Mouse (Mus musculus) A20 (cell line): ENCODE measurements around the gene Zdhhc1.

Experiments
- DNase-seq: peaks from one replicate; pipeline ENCODE4 v3.0.0-alpha.2; 2011; ENCODE audit warnings: low read depth, low spot score

Zdhhc1 gene

DNA sequence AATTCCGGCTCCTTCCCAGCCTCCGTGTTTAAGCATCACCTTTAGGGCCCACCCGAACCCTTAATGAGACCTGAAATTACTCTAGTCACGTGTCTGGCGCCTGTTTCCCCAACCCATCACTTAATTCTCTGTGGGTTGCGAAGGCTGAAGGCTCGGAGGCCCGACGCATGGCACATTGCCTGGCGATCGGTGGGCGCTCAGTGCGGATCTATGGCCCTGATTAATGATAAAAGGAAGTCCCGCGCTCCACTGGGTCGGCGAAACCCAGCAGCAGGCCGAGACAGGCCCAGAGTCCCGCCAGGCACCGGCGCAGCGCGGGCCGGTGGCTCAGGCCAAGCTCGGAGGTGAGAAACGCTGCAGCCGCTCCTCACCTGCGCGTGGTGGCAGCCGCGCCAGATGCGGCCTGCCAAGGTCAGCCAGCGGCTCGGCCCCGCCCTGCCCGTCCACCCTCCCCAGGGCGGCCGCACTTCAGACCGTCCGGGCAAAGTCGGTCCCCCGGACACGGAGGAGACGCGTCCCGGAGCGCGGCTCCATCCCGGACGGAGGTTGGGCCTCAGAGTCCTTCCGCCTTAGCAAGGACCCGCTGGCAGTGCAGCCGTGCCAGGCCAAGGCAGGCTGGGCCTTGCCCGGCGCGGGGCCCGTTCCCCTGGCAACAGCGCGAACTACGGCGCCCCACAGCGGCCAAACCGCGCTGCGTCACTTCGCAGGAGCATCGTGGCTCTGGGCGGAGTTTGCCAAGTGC, at the start of gene Zdhhc1:
TSS of gene Zdhhc1 (minus strand) at position 464 of the 742 bp plus-strand sequence.
- peak; percentile 90 for DNase-seq

DNA sequence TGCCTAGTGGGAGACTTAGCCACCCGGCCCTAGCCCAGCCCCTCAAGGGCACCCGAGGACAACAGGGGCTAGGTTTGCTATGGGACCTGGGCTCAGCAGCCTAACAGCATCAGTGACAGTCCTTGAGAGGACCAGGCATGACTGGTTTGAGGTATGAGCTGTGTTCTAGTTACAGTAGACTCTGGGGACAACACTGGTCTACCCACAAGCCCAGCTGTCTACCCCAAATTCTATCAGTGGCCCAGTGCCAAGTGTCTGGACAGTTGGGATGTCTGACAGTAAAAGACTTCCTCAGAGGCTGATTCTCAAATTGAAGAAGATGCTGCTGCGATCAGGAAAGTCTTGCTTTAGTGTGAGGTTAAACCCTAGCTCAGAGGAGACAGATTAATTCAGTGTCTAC, 48.5 kb upstream of the Zdhhc1 start:
- DNase-seq = no peak

DNA sequence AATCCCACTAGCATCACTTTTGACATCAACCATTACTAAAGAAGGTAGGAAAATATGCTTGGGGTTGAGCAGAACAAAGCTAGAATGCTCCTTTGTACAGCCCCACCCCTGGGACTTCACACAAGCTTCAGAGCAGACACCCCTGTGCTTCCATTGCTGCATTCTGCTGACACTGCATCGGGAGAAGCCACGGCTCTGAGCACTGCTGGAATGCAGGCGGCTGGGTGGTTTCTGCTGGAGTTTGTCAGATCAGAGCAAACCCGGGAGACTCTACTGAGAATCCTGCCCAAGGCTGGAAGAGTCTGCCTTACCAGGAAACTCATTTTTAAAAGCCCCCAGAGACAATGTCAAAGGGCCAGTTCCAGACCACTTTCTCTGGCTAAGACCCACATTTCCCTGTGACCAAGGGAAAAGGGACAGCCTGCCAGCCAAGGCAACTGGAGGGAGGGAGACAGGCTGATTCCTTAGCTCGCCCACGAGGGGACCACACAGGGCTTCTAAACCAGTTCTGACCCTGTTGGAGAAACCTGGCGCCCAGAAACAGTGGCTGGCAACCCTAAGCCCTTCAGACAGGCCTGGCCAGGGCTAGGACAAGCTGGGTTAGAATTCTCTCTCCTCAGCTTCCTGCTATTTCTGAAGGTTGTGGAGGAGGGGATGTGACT, 48.0 kb upstream of the Zdhhc1 start:
- DNase-seq = no peak

DNA sequence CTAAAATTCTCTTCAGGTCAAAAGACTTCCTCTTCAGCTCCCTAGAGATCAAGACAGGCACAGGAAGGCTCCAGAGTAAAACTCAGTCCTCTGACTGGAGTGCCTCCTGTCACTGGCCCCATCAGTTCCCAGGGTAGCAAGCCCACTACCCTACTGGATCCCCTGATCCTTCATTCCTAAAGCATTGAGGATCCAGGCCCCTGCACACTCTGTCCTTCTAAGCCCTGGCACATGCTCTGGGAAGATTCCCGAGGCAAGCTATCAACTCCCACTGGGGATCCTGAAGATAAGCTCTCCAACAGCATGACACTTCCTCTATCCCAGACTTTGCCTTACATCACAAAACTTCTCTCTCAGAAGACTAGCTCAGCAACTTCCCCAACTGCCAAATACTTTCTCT, 47.0 kb upstream of the Zdhhc1 start:
- no peak for DNase-seq

DNA sequence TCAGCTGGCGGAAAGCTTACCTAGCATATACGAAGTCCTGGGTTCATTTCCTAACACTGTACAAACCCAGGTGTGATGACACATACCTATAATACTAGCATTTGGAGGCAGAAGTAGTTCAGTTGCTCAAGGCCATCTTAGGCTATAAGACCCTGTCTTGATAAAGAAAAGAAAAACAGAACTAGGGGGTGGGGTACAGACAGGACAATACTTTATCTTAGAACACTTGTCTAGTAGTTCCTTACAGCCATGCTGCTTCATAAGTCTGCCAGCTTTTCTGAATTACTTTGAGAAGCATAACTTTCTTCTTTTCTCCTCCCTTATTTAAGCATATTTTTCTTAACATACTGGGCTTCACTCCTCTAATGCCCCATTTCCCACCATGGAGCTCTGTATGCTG, 46.1 kb upstream of the Zdhhc1 start:
- no peak for DNase-seq

DNA sequence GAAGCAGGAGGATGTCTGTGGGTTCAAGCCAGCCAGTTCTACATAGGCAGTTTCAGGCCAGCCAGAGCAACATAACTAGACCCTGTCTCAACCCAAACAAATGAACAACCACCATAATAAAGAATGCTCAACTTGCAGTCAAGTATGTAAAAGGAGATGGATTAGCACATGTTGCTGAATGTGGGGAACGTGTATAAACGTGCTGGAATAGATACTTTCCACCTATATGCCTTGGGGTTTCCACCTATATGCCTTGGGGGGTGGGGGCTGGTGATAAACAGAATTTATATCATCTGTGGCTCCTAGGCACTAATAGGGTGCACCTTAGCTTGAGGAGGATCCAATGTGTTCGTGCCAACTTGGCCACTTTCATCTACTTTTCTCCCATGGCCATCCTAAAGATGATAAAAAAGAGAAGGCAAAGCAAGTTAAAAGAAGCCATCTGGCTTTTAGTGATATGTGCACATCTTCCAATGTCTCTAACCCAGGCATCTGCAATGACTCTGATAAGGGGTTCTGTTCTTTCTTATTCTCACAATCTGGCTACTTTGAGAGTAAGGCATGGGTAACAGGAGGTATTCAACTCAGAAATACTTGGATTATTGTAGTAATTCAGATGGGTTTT, 45.4 kb upstream of the Zdhhc1 start:
- no peak for DNase-seq

DNA sequence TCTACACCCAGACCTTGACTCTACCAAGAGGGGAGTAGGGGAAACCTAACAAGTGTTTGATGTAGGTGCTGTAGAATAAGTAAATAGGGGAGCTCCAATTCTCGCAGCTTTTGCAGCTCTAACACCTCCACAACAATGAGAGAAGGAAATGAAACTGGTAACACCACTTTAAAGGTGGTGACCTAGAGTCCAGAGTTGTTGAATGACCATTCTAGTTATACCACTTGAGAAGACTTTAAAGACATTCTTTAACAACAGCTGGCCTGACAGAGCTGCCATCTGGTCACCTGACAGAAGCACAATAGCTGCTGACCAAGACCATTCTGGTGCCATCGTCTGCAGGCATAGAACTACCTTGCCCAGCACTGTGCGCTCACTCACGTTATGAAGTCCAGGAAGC, 42.2 kb upstream of the Zdhhc1 start:
- peak; percentile 47 for DNase-seq

DNA sequence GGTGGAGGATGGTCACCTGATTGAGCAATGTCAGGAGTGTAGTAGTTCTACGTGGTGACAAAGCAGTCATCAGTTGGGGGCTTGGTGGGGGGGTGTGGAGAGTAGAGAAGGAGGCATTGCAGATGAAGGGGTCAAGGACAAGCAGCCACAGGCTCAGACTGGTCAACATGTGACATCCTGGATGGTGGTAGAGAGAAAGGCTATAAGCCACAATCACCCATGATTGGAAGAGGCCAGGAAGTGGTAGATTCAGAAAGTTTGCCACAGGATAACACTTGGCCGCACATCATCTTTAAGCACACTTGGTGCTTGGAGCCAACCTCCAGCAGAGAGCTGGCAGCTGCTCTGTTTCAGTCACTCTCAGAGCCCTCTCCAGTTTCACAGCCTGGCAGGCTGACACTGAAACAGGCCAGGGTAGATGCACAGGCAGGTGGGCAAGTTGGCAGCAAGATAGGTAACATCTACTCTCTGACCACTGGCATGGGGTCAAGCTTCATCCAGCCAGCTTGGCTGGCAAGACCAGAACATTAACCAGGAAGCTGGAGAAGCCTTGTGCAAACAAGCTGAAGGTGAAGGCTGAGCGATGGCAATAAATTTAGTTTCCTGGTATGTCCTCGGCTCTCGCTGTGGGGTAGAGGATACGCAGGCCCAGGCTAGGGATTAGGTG, 40.4 kb upstream of the Zdhhc1 start:
- no peak for DNase-seq

DNA sequence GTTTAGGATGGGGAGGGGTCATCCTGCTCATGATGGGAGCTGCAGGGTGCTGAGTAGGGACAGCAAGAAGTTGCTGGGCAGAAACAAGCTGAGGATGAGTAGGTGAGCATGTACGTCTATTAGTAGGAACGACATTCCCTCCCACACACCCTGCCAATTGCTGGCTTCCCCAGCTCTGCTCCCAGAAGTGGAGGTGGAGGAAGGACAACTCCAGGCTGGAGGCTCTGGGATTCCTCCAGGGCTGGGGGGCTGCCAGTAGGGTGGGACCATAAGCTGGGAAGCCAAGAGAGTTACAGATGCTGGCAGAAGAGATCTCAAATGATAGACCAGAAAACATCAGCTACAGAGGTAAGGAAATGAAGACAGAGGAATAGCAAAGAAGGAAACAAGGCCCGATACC, 39.8 kb upstream of the Zdhhc1 start:
- DNase-seq = no peak

DNA sequence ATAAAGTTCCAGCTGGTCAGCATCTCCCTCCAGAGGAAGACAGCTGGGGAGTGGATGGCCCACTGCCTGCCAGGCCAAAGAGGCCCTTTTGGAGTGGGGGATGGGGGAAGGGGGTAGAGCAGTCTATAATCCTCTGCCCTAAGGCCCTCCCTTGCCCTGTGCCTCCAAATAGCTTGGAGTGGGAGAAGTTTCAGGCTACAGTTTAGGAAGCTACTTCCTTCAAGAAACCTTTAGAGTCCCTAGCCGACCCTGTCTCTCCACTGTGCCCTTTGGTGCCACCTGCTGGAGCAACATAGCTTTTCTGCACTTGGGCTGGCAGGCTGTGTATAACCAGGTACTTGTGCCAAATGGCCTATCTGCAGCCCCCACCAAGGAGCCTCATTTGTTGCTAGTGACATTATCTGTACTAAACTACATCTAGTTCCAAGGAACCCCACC, 37.2 kb upstream of the Zdhhc1 start:
- peak; percentile 73 for DNase-seq

DNA sequence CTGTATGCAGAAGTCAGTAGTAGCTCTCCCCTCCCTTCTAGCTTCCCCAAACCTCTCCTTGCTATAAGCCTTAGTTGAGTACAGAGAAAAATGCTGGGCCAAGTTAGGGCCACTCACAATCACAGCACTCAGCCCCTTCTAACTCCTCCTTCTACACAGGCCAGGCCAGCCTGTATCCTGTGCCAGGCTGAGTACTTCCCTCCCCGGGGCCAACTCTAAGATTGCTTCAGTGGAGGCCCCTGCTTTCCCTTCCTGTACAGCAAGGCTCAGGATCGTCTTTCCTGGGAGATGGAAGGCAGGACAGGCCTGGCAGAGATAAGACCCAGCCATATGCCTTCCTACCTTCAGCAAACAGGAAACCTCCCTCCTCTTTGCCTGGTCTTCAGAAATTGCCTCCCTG, 36.7 kb upstream of the Zdhhc1 start:
- no peak for DNase-seq

DNA sequence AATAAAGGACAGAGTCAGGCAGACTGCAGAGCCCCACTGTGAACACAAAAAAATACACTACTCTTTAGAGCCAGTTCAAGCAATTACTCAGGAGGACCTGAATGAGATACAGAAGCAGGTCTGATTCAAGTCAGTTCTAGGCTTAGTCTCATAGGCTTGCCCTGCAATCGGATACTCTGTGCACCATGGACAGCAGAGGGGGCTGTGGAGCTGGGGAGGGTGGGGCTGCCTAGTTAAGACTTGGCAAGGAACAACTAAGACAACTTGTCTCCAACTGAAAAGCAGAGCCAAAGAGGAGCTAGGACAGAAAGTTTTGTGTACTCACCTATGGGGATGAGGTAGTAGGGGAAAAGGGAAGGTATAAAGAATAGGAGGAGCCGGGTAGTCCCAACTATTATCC, 35.1 kb upstream of the Zdhhc1 start:
- peak; percentile 50 for DNase-seq

DNA sequence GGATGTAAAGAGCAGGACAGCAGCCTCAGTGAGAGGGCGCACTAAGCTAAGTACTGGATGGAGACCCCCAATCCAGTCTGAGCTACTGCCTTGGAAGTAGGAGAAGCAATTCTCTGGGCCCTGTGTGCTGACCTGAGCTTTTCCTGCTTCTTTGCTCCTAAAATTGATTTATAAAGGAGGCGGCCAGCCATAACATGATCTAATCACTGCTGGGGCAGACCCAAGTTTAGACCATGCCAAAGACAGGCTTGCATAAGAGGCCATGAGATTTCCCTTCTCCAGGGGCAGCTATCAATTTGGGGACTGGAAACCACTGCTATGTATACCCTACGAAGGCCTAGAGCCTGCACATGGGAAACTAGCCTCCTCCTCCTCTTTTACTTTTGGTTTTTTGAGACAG, 32.6 kb upstream of the Zdhhc1 start:
- no peak for DNase-seq

DNA sequence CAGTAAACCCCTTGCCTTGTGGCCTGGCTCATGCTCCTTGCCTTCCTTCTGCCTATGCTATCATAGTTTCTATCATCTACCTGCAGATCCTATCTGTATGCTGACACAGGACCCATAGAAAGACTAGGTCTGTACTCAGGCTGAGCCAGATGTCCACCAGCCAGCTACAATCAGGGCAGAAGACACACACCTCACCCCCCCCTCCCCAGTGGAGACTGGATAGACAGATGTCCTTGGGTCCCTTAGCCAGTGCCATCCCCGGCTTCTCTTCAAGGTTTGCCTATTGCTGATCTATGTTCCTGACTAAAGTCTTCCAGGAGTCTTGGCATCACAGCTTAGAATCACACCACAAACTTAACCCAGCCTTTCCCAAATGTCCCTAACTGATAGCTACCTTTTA, 31.5 kb upstream of the Zdhhc1 start:
- no peak for DNase-seq

DNA sequence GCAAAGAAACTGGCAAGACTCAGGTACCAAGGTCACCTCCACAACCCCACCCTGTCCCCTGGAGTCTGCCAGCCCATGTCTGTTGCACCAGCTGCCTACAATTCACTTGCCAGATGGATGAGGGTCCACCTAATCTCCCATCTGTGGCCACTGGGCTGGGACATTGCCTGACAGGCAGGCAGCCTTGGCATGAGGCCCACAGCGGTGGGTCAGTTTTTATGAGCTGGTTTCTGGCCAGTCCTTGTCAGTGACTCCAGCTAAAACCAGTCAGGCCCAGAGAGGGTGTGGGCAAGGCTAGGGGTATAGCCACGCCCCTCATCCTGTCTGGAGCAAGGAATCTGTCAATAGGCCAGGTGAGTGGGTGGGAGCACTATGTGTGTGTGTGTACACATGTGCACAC, 30.4 kb upstream of the Zdhhc1 start:
- no peak for DNase-seq

DNA sequence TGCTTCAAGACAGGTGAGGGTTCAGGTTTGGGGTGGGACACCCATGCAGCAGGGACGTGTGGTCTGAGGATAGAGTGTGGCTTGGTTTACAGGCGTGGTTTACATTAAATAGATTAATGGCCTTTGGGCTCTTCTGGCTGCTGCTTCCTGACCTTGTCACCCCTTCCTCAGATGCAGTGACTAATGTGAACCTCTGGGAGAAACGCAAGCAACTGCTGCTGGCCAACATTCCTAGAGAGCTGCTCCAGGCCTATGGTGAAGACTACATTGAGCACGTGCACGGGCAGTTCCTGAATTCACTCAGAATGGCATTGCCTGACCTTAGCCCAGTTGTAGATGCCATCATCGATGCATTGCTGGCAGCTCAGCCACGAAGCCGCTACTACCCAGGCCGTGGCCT, 26.2 kb upstream of the Zdhhc1 start:
- DNase-seq = no peak

DNA sequence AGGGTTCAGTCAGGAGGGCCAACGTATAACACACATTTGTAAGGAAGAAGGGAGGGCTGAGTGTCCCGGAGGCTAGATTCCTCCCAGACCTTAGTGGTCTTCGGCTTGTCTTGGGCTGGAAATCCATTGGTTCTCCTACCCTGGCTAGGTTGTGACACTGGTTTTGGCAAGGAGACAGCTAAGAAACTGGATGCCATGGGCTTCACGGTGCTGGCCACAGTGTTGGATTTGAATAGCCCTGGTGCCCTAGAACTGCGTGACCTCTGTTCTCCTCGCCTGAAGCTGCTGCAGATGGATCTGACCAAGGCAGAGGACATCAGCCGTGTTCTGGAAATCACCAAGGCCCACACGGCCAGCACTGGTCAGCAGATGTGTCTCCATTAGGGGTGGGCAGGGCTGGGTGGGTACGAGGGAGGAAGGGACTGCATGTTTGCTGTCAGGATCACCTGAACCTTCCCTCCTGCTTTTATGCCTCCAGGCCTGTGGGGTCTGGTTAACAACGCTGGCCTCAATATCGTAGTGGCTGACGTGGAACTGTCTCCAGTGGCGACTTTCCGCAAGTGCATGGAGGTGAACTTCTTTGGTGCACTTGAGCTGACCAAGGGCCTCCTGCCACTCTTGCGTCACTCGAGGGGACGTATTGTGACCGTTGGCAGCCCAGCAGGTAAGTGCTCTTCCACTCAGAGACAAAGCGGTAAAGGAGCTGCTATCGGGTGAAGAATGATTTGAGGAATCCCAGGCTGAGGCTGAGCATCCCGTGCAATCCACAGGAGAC, 25.5 kb upstream of the Zdhhc1 start:
- no peak for DNase-seq

DNA sequence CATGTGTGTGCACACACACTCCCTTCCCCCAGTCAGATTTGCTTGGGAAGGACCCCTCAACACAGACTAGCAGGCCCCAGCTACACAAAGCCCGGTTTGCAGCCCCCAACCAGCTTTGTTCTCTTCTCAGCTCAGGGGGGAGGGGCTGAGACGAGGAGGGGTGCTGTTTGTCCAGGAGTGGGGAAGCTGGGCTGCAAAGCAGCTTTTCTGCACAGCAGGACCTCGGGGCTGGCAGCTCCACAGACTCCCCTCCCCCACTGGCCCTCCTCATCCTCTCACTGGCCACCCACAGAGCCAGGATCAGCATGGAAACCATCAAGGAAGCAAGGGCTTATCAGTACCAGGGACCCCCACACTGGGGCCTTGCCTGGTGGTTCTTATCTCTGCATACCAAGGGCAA, 24.4 kb upstream of the Zdhhc1 start:
- no peak for DNase-seq

DNA sequence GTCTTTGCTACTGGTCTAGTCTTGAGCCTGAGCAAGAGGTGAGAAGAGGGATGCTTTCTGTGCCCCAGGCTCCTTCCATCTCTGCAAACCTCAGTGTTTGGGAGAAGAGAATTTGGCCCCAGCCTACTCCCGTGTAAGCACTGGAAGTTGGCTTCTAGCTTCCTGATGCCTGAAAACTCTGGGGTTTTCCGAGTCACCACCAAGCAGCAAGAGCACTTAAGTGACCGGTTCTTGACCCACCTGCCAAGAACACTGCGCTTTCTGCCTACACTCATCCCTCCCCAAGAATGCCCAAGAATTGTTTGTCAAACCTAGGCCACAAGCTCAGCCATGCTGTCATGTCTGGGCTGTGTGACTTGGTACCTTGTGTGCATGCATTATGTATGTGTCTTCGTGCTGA, 23.8 kb upstream of the Zdhhc1 start:
- DNase-seq = no peak

DNA sequence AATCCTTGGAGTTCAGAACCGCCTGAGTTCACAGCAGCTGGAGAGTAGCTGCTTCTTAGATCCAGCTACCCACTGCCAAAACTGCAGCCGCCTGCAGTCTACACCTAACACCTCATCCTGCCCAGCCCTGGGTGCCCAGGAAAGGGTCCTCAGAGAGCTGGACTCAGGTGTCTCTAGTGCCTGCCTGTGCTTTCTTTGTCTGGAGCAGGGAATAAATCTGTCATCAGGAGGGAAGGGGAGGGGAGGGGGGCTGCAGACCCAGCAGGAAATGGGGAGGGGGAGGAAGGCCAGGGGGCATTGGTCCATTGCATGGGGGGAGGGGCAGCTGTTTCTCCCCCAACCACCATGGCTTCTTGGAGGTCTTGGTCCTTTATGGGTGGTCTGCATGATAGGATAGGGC, 22.9 kb upstream of the Zdhhc1 start:
- no peak for DNase-seq

DNA sequence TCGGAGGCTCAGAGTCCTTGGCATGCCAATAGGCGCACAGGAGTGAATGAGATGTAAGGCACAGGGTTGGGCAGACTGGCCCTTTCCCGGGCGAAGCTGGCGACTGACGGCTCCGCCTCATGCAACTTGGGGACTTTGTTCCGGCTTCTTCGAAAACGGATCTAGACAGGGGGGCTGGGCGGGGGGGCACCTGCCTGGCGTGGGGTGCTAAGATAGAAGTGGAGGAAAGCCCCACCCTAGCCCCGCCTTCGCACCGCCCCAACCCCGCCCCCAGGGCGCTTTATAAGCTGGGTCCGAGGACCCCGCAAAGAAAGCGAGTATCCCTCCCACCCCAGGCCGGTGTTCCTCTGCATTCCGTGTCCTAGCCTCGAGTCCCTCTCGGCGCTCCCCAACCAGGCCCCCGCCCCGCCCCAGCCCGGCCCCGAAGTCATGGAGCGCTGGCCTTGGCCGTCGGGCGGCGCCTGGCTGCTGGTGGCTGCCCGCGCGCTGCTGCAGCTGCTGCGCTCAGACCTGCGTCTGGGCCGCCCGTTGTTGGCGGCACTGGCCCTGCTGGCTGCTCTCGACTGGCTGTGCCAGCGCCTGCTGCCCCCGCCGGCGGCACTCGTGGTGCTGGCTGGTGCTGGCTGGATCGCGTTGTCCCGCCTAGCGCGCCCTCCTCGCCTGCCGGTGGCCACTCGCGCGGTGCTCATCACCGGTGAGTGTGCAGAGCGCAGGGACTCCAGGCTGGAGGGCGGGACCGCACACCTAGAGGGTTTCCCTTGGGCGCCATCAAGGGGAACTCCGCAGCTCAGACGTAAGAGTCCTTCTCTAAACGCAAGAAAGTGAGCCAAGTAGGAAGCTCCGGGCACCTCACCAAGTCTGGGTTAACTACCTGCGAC, 22.0 kb upstream of the Zdhhc1 start, which contains the start of gene Hsd11b2:
TSS of gene Hsd11b2 (plus strand) at position 320 of the 878 bp plus-strand sequence.
- DNase-seq = peak; percentile 82
